Mouse (Mus musculus): ENCODE data around the gene Mbnl2. TPM values are rescaled to one million over a fixed set of nuclear protein-coding genes. Genes with fewer than 3 reads are reported as not detected.

The Mbnl2 gene
- polyA plus RNA-seq (2012; rRNA removed), result 21.5 and 38.4 TPM in 2 replicates

DNA sequence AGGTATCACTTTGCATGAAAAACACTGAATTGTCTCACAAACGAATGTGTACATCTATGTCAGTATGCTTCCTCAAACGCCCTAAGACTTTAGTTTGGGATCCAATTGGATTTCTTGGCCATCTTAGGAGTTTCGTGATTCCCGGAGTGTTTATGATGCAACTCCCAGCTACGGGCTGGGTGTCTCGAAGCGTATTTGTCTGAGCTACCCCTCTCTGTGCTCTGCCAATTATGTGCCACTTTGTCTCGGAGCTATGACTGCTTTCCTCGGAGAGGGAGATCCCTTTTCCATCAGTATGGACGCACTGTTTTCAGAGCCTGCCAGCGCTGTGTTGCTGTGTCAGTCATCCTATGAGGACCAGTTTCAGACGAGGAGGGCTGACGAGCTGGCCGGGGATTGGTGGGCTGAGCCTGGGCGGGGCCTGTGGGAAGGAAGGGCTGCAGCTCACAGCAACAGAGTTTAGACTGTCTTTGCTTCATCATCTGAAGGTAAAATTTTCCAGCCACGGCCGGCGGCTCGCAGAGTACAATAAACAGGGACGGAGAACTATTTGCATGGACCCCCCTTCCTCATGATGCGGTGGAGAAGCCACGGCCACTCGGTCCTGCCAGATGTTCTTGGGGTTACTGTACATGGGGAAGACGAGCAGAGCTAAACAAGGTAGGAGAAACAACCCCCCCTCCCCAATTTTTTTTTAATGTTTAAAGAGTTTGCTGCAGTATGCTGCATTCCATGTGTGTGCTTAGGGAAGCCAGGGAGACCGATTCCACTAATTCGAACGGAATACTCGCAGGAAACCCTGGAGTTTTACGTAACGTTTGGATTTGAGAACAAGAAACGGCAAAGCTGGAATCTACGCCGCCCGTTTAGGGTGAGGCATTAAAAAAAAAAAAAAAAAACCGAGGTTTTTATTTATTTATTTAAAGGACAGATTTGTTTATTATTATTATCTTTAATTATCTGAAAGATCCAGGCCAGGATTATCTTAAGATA is at the start of gene Mbnl2:
TSS of gene Mbnl2 (plus strand) at position 424 of the 993 bp plus-strand sequence.

DNA sequence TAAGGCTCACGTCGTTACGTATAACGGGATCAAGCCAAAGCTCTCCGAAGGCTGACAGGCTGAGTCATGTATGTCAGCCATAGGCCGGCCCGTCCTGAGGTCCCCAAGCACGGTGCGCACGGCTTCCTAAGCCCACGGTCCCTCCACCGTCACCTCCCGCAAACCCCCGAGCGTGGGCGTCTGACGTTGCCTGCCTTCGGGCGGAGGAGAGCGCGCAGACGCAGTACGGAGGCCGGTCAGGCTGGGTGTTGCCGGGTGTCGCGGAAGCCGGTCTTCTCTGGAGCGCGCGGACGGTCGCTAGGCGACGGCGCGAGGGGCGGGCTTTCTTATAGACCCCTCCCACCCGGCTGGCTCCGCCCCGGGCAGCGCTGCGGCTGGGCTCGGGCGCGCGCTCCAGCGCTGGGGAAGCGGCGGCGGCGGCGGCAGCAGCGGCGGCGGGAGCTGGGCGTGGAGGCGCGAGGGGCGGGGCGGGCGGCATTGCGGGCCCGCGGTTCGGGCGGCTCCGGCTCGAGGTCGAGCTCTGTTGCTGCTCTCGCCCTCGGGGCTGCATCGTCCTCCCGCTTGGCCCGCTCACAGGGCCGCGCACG is 202.6 kb downstream of the Mbnl2 start, which contains the start of gene Rap2a:
TSS of gene Rap2a (plus strand) at position 463 of the 587 bp plus-strand sequence.

Other genes with a start within 250 kb of the Mbnl2 start
- not detected in 2 replicates for gene Oxgr1, start 233.2 kb upstream of the Mbnl2 start, polyA plus RNA-seq (2012; rRNA removed)
- gene Rap2a, start 202.8 kb downstream of the Mbnl2 start, polyA plus RNA-seq (2012; rRNA removed), result 30.7 and 31.7 TPM in 2 replicates

Measured in central nervous system, embryonic 14 days (tissue).